Mouse (Mus musculus) limb, embryonic 13.5 days (tissue): ENCODE measurements around the gene Hoxc10. TPM values are rescaled to one million over a fixed set of nuclear protein-coding genes. Genes with fewer than 3 reads are reported as not detected.

ENCODE experiments used
- ATAC-seq: fragments of 200-750 bp; cut with Nextera tagmentation; 2 replicates; pipeline ENCODE4 v1.8.0; 2017; ENCODE audit warnings: low read depth, moderate number of reproducible peaks, moderate TSS enrichment; ENCODE audit not compliant: low FRiP score
- H3K27ac ChIP-seq: fragments of 300-500 bp; sonication (generic); 2 replicates; pipeline ENCODE4 v1.5.1; 2015; ENCODE audit warnings: inconsistent platforms, mild to moderate bottlenecking, moderate library complexity
- H3K27me3 ChIP-seq: fragments of 300-500 bp; sonication (generic); 2 replicates; pipeline ENCODE4 v1.6.1; 2015; ENCODE audit warnings: mild to moderate bottlenecking, inconsistent platforms
- H3K36me3 ChIP-seq: fragments of 300-500 bp; sonication (generic); 2 replicates; pipeline ENCODE4 v1.6.1; 2015; ENCODE audit warnings: inconsistent platforms, mild to moderate bottlenecking, moderate library complexity
- H3K4me1 ChIP-seq: fragments of 300-500 bp; sonication (generic); 2 replicates; pipeline ENCODE4 v1.6.1; 2015; ENCODE audit warnings: inconsistent platforms
- H3K4me2 ChIP-seq: fragments of 300-500 bp; sonication (generic); replicated peaks from 2 replicates; pipeline ENCODE4 v1.6.1; 2015; ENCODE audit warnings: inconsistent platforms, mild to moderate bottlenecking, moderate library complexity
- H3K4me3 ChIP-seq: fragments of 300-500 bp; sonication (generic); 2 replicates; pipeline ENCODE4 v1.5.1; 2015; ENCODE audit warnings: moderate library complexity, mild to moderate bottlenecking, inconsistent platforms
- H3K9ac ChIP-seq: fragments of 300-500 bp; sonication (generic); 2 replicates; pipeline ENCODE4 v1.6.1; 2015; ENCODE audit warnings: mild to moderate bottlenecking, inconsistent platforms
- H3K9me3 ChIP-seq: fragments of 300-500 bp; sonication (generic); 2 replicates; pipeline ENCODE4 v1.6.1; 2016; ENCODE audit warnings: inconsistent platforms
- WGBS: fragments of 180-500 bp; shearing (Covaris S2); methylation state at CpG from one replicate; pipeline ENCODE4 v1.1.7; 2015; 5-methylcytosine and 5-hydroxymethylcytosine counted together
- polyA plus RNA-seq: library from polyadenylated mRNA; unstranded; fragments of >200 nt; fragmentation: Nextera tagmentation; extraction: Ambion mirVana; gene quantifications from 2 replicates; pipeline ENCODE4 v1.2.1, GENCODE M21; 2015

Gene Hoxc10
- polyA plus RNA-seq, 1 experiment from 2014 or later = 11.0 TPM

DNA sequence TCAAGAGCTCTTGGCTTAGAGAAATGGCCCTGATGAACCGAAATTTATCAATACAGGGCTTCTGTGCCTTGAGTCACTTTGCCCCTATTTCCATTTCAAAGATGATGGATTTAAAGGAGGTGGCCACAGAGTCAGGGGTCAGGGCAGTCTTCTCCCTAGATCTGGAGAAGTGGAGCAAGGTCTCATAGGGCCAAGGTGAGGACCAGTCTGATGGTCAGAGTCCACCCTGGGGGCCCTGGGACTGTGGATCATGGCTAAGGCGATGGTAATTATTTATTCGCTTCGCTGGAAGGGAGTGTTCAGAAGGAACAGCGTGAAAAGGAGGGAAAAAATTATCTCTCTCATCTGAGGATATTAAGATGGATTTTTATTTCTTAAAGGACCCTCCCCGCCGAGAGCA lies 8.4 kb downstream of the Hoxc10 start:
- Histone ChIP-seq H3K36me3 (no peaks in the 10 kb centered on the region), H3K9ac (no peak overlapping the region), H3K27ac (no peak overlapping the region), H3K4me2 (peak overlapping the region; percentile 59), H3K4me3 (peak overlapping the region; percentile 38), H3K9me3 (no peaks in the 10 kb centered on the region), H3K4me1 (peaks cover 21% of the 10 kb centered on the region), H3K27me3 (peaks cover 100% of the 10 kb centered on the region)
- 10% methylated on average over 7 of the region's 7 CpGs for WGBS
- no peak for ATAC-seq

DNA sequence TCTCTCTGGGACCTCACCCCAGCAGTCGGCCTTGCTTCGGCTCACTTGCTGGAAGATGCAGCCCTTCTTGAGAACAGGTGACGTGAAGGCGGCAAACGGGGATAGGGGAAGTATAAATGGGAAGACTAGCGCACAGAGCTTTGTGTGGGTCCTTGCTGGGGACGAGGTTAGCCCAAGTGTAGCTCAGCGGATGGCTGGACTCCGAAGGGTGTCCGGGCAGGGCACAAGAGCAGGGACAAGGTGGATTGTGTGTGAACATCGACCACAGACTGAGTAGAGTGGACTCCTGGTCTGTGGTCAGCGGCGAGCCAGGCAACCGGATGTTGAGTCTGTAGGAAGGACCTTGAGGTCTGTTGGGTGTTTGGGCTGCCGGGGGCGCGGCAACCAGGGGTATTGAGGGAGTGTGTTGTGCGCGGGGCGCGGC lies 9.1 kb downstream of the Hoxc10 start:
- peak overlapping the region; percentile 60 for H3K9ac ChIP-seq
- no peaks in the 10 kb centered on the region for H3K9me3 ChIP-seq
- peaks cover 100% of the 10 kb centered on the region for H3K27me3 ChIP-seq
- peak overlapping the region; percentile 38 for H3K4me3 ChIP-seq
- H3K4me2 ChIP-seq = peak overlapping the region; percentile 59
- WGBS = 2% methylated on average over 21 of the region's 21 CpGs
- no peak for ATAC-seq
- H3K4me1 ChIP-seq = peaks cover 25% of the 10 kb centered on the region
- H3K36me3 ChIP-seq = no peaks in the 10 kb centered on the region
- H3K27ac ChIP-seq = peak overlapping the region; percentile 39; the same call in 1 of the 2 replicates

DNA sequence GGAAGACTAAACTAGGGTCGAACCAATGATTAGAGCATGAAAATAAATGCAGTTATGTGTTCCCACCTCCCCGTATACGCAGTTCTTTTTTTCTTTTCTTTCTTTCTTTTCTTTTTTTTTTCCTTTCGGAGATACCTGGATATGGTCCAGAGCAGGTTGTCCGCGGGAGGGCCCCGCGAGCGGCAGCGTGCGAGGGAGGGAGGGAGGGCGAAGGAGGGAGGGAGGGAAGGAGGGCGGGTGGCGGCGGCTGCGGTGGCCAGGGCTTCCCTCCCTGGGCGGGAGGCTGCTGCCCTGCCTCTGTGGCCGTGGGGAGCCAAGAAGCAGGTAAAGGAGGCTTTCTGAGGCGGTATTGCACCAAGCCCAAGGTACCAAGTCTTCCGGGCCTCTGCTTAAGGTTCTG lies 9.6 kb downstream of the Hoxc10 start, which contains the start of gene Hoxc9:
Gene Hoxc9, plus strand, starts transcription at position 269 of the 400 bp plus-strand sequence.
- H3K9me3 ChIP-seq = no peaks in the 10 kb centered on the region
- H3K4me1 ChIP-seq = peaks cover 28% of the 10 kb centered on the region
- H3K4me2 ChIP-seq = peak within 1 kb of the TSS; percentile 59
- peak within 1 kb of the TSS; percentile 39; the same call in 1 of the 2 replicates for H3K27ac ChIP-seq
- WGBS = 1% methylated on average over 18 of the region's 20 CpGs
- ATAC-seq = no peak
- H3K9ac ChIP-seq = peak within 1 kb of the TSS; percentile 60
- no peaks in the 10 kb centered on the region for H3K36me3 ChIP-seq
- H3K4me3 ChIP-seq = peak within 1 kb of the TSS; percentile 38
- H3K27me3 ChIP-seq = peaks cover 100% of the 10 kb centered on the region

DNA sequence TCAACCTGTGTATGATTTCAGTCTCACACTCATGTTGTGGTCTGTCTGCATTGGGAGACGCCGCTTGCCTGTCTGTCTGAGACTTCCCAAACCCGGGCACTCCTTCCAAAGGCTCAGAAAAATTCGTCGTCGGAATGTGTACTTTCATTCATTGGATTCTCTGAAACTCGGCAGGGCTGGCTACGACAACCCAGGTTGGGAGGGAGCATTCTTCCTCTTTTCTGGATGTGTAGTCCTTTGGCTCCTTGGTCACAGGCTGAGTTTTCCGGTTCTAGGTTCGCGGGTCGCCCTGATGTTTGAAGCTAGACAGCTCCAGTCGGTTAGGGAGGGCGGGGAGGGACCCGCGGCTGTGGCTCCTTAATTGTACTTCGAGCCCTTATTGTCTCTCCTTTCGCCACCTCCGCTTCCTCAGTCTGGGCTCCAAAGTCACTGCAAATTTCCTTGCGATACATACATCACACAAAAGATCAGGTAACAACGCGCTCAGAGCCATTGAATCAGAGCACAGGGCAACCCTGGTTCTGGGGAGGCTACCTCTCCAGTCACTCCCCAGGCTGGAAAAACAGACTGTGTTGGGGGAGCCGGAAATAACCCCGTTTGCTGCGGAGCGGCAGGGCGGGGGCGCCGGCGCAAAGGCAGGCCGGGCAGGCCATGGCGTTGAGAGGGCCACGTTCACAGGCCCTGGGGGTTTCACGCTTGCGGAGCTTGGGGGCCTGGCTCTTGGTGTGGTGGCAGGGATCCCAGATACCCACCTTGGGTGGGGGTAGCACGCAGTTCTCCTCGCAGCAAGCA lies 10.2 kb downstream of the Hoxc10 start:
- peak overlapping the region; percentile 38 for H3K4me3 ChIP-seq
- peak overlapping the region; percentile 59 for H3K4me2 ChIP-seq
- H3K27ac ChIP-seq = no peak overlapping the region; the same call in 1 of the 2 replicates
- peak overlapping the region; percentile 60 for H3K9ac ChIP-seq
- H3K9me3 ChIP-seq = no peaks in the 10 kb centered on the region
- no peaks in the 10 kb centered on the region for H3K36me3 ChIP-seq
- H3K4me1 ChIP-seq = peaks cover 34% of the 10 kb centered on the region
- no peak for ATAC-seq
- WGBS = 3% methylated on average over 37 of the region's 37 CpGs
- H3K27me3 ChIP-seq = peaks cover 100% of the 10 kb centered on the region

DNA sequence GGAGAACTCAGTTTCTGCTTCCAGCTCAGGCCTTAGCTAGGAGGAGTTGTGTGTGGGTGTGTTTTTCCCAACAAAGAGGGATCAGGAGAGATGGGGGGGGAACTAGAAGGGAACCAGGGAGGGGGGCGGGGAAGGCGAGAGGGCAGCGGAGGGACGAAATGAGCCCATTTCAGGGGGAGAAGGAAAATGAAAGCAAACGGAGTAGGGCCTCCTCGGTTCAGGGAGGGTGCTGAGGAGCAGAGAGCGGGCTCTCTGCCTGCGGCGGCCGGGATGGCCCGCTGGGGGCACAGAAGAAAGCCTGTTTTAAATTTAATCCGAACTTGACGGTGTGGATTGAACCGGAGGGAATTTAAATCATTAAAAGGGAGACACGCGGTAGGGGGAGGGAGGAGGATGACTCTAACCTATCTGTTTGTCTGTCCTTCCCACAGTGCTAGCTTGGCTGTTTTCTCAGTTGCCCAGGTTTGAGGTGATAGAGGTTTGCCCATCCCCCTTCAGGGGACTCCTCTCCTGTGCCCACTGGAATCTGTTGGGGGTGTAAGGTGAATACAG lies 10.9 kb downstream of the Hoxc10 start:
- Histone ChIP-seq H3K9ac (peak overlapping the region; percentile 60), H3K4me1 (peaks cover 35% of the 10 kb centered on the region), H3K27ac (no peak overlapping the region), H3K9me3 (no peaks in the 10 kb centered on the region), H3K27me3 (peaks cover 100% of the 10 kb centered on the region), H3K36me3 (no peaks in the 10 kb centered on the region), H3K4me3 (peak overlapping the region; percentile 38), H3K4me2 (peak overlapping the region; percentile 59)
- no peak for ATAC-seq
- 6% methylated on average over 16 of the region's 16 CpGs for WGBS

DNA sequence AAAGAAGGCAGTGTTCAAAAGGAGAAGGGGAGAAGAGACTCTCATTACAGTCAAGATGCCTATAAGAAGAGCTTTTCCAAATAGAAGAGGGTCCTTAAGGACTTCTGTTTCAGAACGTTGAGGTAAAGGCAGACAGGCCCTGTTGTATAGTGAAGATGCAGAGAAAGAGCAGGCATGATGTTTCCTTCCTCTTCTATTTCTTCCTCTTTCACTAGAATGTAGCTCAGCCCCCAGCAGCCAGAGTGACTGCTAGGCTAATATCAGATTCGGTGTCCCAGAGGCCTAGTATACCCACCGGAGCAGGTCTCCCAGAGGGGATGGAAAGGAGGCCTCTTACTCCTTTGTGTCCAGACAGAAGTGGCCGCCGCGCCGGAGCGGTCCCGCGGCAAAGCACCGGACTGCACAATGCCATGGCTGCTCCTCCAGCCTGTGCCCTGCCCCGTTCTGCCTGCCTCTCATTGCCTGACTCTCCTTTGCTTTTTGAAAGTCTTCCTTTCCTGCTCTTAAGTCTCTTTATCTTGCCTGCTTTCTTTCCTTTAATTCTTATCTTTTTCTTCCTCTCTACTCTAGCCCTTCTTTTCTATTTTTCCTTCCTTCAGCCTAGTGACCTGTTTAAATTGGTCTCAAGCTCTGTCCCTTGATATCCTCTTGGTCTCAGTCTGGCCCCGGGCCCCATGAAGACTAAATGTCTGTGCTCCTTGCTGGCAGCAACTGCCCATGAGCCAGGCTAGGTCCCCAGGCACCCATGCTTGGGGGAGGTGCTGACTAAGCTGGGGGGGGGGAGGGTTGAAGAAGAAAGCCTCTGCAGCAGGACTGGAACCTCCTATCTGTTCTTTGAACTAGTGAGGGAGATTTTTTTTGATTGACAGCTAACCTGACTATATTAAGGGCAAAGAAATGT lies 12.3 kb downstream of the Hoxc10 start:
- ATAC-seq = no peak
- WGBS = 5% methylated on average over 13 of the region's 13 CpGs
- Histone ChIP-seq H3K4me1 (peaks cover 43% of the 10 kb centered on the region), H3K27ac (no peak overlapping the region), H3K9ac (0 out of 2 replicates have a peak overlapping the region, but pooled peaks have one; percentile 6), H3K4me3 (peak overlapping the region; percentile 10), H3K4me2 (peak overlapping the region; percentile 59), H3K36me3 (no peaks in the 10 kb centered on the region), H3K9me3 (no peaks in the 10 kb centered on the region), H3K27me3 (peaks cover 99% of the 10 kb centered on the region)

DNA sequence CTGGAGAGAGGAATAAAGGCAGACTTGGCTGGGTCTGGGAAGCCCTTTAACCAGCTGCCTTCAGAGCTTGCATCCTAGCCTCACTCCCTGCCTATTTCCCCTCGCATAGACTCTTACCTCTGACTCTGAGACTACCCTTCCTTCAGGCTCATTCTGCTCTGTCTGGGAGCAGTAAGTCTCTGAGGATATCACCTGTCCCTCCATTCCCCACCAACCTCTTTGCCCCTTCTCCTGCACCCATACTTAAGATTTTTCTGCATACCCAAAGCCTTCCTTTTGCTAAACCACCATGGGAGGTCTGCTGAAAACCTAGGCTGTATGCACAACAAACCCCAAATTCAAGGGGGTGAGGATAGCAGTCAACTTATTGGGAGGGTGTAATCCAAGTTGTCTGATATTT lies 13.3 kb downstream of the Hoxc10 start:
- Histone ChIP-seq H3K4me1 (peaks cover 43% of the 10 kb centered on the region), H3K27ac (no peak overlapping the region), H3K27me3 (peaks cover 99% of the 10 kb centered on the region), H3K9ac (no peak overlapping the region), H3K4me2 (peak overlapping the region; percentile 62), H3K4me3 (no peak overlapping the region), H3K9me3 (no peaks in the 10 kb centered on the region), H3K36me3 (no peaks in the 10 kb centered on the region)
- ATAC-seq = no peak
- 5% methylated on average over 1 of the region's 1 CpGs for WGBS

DNA sequence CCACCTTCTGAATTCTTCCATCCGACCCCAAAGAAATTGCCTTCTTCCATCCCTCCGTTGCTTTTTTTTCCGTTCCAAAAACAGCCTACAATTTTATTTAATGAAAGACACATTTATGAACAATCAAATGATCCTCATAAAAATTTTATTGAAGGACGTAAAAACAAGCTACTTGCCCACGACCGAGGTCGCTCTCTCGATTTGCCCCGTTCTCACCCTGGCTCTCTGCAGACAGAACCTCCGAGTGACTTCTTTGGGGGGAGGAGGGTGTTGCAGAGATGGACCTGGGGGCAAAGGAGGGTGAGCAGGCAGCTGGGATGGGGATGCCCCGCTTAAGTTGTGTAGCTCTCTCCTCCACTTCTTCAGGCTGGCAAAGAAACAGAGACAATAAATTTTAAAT lies 13.8 kb downstream of the Hoxc10 start:
- Histone ChIP-seq H3K27ac (no peak overlapping the region), H3K4me3 (peak overlapping the region; percentile 48), H3K4me1 (peaks cover 43% of the 10 kb centered on the region), H3K4me2 (peak overlapping the region; percentile 62), H3K9me3 (no peaks in the 10 kb centered on the region), H3K27me3 (peaks cover 99% of the 10 kb centered on the region), H3K9ac (no peak overlapping the region), H3K36me3 (no peaks in the 10 kb centered on the region)
- ATAC-seq = no peak
- 3% methylated on average over 11 of the region's 11 CpGs for WGBS

DNA sequence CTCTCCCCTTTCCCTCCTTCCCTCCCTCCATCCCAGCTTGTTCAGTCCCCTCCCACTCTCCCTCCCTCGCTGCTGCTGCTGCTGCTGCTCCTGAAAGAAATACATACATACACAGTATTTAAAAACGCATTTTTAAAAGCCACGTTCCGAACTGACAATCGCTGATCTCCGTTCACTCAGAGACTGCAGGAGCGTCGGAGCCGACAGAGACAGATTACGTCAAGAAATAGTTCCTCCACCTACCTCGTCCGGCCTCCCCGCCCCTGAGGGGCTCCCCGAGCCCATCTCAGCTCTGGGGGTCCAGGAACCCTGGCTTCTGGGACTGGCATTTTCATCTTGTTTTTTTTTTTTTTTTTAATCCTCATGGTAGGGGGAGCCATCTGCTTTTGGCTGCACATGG lies 14.3 kb downstream of the Hoxc10 start:
- Histone ChIP-seq H3K27ac (no peak overlapping the region; the same call in 1 of the 2 replicates), H3K4me1 (peaks cover 40% of the 10 kb centered on the region), H3K4me2 (peak overlapping the region; percentile 62), H3K4me3 (peak overlapping the region; percentile 48), H3K27me3 (peaks cover 99% of the 10 kb centered on the region), H3K36me3 (no peaks in the 10 kb centered on the region), H3K9ac (no peak overlapping the region), H3K9me3 (no peaks in the 10 kb centered on the region)
- ATAC-seq = no peak
- under 1% methylated on average over 14 of the region's 14 CpGs for WGBS

DNA sequence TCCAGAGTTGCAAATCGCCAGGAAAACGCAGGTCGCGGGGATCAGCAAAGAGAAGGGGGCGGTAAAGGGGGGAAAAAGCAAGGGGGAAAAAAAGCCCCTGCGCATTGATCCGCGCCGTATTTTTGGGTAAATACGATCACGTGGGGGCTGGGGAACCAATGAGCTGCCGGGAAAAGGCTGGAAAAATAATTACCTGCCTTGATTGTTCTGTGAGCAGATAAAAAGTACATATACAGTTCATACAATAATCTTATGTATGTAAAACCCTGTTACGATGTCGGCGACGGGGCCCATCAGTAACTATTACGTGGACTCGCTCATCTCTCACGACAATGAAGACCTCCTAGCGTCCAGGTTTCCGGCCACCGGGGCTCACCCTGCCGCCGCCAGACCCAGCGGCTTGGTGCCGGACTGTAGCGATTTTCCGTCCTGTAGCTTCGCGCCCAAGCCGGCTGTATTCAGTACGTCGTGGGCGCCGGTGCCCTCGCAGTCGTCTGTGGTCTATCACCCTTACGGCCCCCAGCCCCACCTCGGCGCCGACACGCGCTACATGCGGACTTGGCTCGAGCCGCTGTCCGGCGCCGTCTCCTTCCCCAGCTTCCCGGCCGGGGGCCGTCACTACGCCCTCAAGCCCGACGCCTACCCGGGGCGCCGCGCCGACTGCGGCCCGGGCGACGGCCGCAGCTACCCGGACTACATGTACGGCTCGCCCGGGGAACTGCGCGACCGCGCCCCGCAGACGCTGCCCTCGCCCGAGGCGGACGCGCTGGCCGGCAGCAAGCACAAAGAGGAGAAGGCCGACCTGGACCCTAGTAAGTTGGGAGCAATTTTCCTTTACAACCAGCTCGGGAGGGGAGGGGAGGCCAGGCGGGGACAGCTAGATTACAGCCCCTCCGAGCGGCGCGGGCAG lies 15.0 kb downstream of the Hoxc10 start:
- peak overlapping the region; percentile 39; the same call in 1 of the 2 replicates for H3K27ac ChIP-seq
- ATAC-seq = no peak
- peak overlapping the region; percentile 48 for H3K4me3 ChIP-seq
- H3K4me1 ChIP-seq = peaks cover 37% of the 10 kb centered on the region
- H3K9me3 ChIP-seq = no peaks in the 10 kb centered on the region
- H3K36me3 ChIP-seq = no peaks in the 10 kb centered on the region
- peak overlapping the region; percentile 68 for H3K9ac ChIP-seq
- H3K4me2 ChIP-seq = peak overlapping the region; percentile 62
- H3K27me3 ChIP-seq = peaks cover 99% of the 10 kb centered on the region
- under 1% methylated on average over 88 of the region's 88 CpGs for WGBS

DNA sequence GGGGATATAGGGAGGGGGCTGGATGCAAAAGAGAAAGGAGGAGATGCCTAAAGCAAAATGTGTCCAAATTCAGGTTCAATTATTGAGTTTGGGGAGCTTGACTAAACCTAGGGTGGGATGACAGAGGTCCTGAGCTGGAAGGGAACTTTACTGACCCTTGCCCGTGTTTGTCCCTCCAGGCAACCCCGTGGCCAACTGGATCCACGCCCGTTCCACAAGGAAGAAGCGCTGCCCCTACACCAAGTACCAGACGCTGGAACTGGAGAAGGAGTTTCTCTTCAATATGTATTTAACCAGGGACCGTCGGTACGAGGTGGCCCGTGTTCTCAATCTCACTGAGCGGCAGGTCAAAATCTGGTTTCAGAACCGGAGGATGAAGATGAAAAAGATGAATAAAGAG lies 17.1 kb downstream of the Hoxc10 start:
- H3K4me3 ChIP-seq = no peak overlapping the region
- H3K27ac ChIP-seq = no peak overlapping the region
- peaks cover 27% of the 10 kb centered on the region for H3K4me1 ChIP-seq
- ATAC-seq = no peak
- no peak overlapping the region for H3K9ac ChIP-seq
- H3K9me3 ChIP-seq = no peaks in the 10 kb centered on the region
- H3K36me3 ChIP-seq = no peaks in the 10 kb centered on the region
- peaks cover 99% of the 10 kb centered on the region for H3K27me3 ChIP-seq
- 13% methylated on average over 12 of the region's 12 CpGs for WGBS
- H3K4me2 ChIP-seq = peak overlapping the region; percentile 62; the same call in 1 of the 2 replicates
